Mouse (Mus musculus) small intestine, adult 2 months (tissue): ENCODE data around the gene Dmkn.

ENCODE experiments used
- CTCF ChIP-seq: fragments of 200-500 bp; IDR thresholded peaks from 2 replicates; pipeline ENCODE4 v1.5.1; 2012; ENCODE audit warnings: low read depth, mild to moderate bottlenecking, control low read depth, inconsistent platforms, low read length, moderate library complexity, mixed read lengths; ENCODE audit not compliant: insufficient replicate concordance, insufficient read length; ENCODE audit errors: extremely low read depth
- POLR2A ChIP-seq: fragments of 200-500 bp; IDR thresholded peaks from 2 replicates; pipeline ENCODE4 v1.6.1; 2012; ENCODE audit warnings: low read depth, mild to moderate bottlenecking, control low read depth, inconsistent platforms, low read length, moderate library complexity

DNA sequence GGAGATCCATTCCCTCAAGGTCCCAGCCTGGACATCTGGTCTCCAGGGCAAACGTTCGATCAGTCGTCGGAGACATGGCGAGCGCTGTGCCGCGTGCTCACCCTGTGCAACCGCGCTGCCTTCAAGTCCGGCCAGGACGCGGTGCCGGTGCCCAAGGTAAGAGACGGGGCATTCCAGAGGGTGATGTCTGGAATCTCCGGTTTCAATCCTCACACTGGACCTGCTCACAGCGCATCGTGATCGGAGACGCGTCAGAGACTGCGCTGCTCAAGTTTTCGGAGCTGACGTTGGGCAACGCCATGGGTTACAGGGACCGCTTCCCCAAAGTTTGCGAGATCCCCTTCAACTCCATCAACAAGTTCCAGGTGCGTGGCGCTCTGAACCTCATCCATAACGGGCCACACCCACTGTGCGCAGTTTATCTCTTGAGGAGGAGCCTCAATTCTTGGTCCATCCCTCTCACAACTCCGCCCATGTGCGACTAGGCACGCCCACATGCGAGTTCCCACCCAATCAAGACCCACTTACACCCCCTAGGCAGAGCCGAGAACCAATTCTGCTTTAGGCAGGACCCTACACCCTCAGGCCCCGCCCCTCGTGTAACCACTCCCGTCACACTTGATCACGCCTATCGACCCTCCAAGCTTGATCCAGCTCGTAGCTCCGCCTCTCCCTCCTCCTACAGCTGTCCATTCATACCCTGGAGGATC lies 46.4 kb upstream of the Dmkn start:
- TF ChIP-seq CTCF = no peak
- no peak for TF ChIP-seq POLR2A
